Mouse (Mus musculus) brain, embryonic 18.5 days (tissue): ENCODE data around the gene Arhgap27.

Experiments used
- DNase-seq: peaks from one replicate; pipeline ENCODE4 v3.0.0-alpha.2; 2012; ENCODE audit warnings: low read depth, low spot score

Arhgap27 gene

GRCm38 (mm10) chr11:103356938-103357670 lies 6.4 kb downstream of the Arhgap27 start:
- DNase-seq = no peak

DNA sequence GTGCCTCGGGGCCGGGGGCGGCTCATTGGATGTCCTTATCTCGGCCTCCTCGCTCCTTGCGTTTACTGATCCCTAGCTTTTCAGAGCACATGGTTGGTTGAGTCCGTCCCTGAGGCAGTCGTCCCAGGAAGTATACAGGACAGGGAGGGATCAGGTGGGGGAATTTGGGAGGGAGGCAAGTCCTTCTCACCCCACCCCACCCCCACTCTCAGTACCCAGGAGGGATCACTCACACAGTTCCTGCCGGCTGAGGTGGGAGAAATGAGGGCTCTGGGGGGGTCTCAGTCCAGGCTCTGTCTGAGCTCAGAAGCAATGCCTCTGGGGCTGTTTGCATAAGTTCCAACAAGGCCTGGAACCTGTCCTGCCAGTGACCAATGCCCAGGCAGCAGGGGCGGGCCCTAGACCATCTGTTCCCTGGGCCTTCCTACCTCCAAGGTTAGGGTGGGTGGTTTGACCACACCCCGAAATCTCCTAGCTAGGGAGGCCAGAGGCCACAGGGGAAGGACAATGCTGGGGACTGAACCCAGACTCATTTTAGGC lies 7.4 kb downstream of the Arhgap27 start:
- DNase-seq = no peak

- no peak for DNase-seq
Measured at GRCm38 (mm10) chr11:103355251-103355650, 8.2 kb downstream of the Arhgap27 start.

- no peak for DNase-seq
Measured at GRCm38 (mm10) chr11:103354033-103354432, 9.5 kb downstream of the Arhgap27 start.

DNA sequence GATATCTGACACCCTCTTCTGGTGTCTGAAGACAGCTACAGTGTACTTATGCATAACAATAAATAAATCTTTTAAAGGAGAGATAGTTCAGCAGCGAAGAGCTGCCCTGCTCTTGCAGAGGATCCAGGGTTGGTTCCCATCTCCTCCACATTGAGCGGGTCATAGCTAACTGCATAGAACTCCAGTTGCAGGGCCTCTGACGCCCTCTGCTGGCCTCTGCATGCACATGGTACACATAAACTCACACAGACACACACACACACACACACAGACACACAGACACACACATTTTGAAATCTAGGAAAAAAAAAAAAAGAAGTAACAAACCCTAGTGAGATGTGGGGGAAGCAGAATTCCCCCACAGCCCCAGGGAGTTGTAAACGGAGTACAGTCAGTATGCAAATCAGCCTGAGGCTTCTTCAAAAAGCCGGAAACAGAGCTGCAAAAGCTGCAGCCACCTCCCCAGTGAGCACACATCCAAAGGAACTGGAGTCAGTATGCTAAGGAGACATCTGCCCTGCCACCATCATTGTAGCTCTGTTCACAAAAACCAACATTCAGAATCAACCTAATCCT lies 11.2 kb downstream of the Arhgap27 start:
- DNase-seq = no peak

GRCm38 (mm10) chr11:103350711-103351315 lies 12.7 kb downstream of the Arhgap27 start:
- DNase-seq = no peak

DNA sequence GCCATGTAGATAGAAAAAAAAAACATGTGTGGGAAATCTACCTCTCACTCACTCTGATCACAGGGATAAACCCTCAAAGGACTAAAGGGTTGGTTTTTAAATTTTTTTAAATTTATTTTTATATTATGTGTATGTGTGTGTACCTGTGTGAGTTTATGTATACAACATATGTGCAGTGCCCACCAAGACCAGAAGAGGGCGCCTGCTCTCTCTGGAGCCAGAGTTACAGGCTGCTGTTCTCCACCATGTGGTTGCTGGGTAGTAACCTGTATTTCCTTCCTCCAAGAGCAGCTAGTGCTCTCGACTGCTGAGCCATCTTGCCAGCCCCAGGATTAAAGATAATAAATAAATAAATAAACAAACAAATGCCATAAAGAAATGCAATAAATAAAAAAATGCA lies 13.8 kb downstream of the Arhgap27 start:
- no peak for DNase-seq

DNA sequence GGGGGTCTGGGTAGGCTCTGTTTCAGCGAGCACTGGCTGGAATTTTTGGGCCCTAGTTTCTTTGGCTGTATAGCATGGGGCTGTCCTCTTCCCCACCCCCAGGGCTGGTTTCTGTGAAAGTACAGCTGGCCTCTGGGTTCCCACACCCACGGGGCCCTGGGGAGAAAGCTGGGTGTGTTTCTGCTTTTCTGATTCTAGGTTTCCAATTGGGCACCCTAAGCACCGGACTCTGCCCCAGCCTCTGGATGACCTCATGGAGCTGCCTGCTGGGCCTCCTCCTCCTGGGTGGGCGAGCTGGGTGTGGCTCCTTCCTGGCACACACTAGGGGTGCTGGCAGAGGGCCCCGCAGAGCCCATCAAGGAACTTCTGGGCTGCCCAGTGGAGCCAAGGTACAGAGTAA lies 16.8 kb downstream of the Arhgap27 start:
- DNase-seq = no peak

DNA sequence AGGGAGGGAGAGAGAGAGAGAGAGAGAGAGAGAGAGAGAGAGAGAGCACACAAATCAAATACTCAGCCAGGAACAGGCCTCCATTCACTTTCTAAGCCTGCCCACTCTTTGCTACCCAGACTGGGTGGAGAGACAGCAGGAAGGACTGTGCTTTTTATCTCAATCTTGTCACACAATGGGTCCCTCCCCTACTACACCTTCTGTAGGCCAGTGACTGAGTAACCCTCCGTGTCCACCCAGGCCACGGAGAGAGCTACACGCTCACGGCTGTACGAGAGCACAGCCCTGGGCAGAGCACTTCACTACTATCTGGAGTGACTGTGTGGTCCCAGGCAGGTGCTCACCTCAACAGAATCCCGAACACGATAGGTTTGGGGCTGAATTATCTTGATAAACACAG lies 17.3 kb downstream of the Arhgap27 start:
- DNase-seq = no peak

DNA sequence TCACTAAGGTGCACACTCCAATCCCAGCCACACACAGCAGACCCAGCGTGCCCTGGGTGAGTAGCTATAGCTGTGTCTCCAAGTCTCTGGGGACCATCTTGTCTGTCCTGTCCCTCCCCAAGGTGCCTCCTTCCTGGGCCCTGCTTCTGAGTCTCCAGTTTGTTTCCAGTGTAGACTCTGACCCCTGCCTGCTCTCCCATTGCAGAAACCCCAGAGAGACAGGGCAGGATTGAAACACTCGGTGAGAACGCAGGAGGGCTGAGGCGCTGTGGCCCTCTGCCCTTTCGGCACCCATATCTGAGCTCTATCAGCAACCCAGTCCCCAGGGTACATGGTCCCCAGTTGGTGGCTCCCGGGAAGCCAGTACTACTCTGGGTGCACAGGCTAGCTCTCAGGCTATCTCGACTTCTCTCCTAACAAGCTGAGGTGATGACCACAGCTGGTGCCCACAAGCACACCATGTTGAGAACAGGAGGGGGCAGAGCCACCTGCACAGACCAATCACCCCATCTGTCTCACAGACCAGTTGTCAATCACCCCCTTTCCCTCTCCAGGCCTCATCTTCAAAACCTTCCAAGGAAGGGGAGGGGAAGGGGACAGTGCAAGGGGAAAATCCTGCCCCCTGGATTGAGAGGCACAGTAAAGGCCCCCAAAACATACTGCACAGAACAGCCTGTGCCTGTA lies 17.9 kb downstream of the Arhgap27 start:
- no peak for DNase-seq

DNA sequence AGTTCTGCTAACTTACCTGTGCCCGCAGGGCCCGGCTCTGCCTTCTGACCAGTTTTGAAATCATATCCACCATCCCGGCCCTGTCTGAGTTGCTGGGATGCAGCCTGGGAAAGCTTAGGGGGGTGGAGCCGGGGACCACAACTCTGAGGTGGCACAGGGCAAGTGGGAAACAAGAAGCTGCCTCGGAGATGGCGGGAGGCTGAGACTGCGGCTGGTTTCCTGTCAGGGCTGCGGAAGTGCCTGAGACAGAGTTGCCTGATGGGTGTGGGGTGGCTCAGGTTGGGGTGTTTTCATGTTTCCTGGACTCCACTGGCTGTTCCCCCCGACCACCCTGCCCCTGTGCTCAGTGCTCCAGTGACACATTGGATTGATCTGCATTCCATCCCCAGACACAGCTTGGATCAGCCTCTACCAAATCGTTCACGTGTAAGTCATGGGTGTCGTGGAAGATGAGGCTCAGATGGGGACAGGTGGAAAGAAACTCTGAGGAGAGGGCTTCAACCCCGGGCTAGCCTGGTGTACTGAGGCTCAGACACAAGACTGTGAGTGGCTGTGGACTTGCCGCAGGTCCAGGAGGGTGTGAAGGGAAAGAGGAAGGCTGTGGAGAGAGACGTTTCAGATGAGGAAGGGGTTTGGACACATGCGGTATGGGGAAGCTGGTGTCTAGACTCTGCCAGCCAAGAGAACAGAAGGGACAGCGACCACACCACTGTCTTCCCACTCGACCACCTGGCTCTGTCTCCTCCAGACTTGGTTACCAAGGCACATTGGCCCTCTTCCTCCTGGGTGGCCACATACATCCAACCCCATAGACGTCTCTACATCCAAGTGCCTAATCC lies 18.8 kb downstream of the Arhgap27 start:
- DNase-seq = no peak

GRCm38 (mm10) chr11:103343881-103344280 lies 19.6 kb downstream of the Arhgap27 start:
- no peak for DNase-seq

DNA sequence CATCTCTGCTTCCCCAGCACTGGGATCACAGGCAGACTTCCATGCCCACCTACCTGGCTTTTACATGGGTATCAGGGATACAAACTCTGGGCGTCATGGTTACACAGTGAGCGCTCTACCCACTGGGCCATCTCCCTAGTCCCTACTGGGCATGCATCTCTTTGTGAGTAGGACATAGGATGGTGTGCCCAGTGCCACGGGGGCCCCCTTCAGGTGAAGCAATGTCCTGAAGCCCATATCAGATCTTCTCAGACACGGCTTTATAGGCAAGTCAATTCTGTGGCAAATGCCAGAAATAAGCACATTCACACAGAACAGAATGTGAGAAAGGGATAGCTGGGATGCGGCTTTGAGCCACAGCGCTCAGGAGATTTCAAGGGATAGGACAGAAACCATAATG lies 20.4 kb downstream of the Arhgap27 start:
- no peak for DNase-seq

DNA sequence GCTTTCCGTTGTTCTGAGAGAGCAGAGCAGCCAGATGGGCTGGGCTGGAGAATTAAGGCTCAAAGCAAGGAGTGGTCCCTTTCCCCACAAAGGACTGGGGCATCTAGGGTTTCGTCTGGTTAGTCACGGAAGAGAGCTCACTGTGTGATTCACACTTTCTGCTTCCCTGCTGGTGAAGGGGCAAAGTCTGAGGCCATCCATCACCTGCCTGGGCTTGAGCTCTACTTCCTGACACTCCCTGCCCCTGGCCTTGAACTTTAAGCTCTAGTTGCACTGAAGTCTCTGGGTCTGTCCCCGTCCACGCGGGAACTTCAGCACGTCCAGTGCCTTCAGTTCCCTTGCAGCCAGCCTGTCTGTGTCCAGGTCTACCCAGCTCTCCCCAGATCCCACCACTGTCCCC lies 22.8 kb downstream of the Arhgap27 start:
- no peak for DNase-seq

- no peak for DNase-seq
Measured at GRCm38 (mm10) chr11:103340130-103340529, 23.4 kb downstream of the Arhgap27 start.

DNA sequence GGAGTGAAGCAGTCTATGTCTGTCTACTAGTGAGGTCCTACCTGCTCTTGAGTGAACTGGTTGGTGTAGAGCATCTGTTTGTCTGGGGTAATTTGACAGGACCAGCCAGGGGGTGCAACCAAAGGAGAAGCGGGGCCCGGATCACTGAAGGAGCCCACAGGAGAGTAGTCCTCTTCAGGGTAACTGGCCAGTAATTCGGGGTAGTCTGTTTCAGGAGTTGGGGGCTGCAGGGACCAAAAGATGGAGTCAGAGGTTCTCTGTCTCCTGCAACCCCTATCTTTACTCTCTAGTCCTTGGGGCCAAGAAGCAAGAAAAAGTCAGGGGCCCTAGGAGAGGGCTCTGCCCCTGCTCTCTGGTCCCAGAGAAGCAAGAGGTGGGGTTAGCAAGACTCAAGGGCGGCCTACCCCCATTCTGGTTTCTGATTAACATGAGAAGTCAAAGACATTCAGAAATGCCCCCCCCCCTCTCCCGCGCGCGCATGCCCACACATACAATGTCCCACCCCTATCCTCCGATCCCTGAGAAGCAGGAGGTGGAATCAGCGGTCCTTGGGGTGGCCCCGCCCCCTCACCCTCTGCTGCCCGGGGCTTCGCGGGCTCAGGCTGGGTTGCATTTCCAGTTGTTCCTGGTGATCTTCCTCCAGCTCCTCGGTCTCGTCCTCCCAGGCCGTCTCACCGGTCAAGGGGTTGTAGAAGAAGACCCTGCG lies 23.9 kb downstream of the Arhgap27 start:
- DNase-seq = no peak

GRCm38 (mm10) chr11:103338671-103339070 lies 24.8 kb downstream of the Arhgap27 start:
- DNase-seq = no peak

DNA sequence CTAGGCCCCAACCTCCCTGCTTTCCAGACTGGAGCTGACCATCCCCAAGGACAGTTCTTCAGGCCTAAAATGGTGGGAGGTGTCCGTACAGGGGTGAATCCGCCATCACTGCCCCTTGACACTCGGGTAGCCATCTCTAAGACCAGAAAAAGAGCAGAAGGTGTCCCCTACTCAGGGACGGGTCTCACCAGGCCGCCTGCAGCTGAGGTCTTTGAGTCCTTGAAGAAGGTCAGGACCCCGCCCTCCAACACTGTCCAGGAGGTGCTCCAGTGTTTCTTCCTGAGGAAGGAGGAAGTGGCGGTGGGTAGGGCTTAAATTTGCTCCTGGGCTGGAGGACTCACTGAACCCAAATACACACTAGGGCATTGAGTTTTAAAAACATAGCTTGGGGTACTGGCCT lies 25.4 kb downstream of the Arhgap27 start:
- DNase-seq = no peak

DNA sequence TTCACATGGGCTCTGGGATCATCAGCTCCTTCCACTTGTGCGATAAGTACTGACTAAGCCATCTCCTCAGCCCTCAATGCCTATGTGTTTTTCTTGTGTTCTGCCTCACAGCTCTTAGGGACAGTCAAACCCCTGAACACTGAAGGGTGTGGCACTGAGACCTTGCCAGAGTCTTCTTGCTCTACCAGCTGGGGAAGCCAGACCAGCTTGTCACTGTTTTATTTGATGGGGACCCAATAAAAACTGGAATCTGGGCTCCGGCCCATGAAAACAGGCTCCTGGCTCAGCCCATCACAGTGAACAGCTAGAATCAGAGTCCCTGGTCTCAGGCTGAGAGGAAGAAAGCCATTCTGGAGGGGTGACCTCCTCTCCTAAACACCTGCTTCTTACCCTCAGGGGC lies 26.3 kb downstream of the Arhgap27 start:
- no peak for DNase-seq

DNA sequence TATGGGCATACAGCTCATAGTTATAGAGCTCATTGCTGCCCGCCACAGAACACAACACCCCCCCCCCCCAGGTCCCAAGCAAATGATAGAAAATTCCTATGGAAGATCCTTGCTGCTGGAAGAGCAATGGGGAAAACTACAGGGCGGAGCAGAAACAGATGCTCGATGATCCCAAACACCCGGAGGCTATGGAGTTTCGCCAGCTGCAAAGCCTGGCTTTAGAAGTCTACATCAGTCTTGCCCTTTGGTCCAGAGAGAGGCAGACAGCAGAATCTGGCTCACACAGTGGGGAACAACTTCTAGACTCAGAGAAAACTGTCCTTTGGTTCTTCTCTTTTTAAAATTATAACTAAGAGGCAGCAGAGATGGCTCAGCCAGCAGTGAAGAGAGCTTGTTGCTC lies 27.9 kb downstream of the Arhgap27 start:
- DNase-seq = no peak

- no peak for DNase-seq
Measured at GRCm38 (mm10) chr11:103334925-103335324, 28.6 kb downstream of the Arhgap27 start.
